Comparison of ENCODE assay signal across 23 mouse cellular contexts in the genomic region with DNA sequence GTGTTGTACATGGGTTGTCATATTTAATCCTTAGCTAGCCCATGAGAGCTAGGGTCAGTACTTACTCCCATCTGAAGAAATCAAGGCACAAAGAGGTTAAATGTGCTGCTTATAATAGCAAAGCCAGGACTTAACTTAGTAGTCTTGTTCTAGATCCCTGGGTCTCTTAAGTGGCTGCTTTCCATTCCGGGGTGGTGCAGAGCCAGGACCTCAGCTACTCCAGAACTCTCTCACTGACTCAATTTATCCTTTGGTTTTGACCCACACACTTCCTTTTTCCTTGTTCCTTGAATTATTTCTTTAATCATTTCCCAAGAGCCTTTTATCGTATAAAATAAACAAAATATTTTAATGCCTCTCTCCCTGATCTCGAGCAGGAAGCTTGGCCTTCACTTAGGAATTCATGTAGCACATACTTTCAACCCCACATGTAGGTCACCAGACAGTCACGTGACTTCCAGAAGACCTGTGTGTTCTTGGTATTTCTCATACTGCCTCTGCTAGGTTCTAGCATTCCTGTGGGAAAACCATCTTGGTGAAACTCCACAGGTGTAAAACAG.
A peak's percentile ranks its signal among the peaks of the same experiment; 100 is the strongest.
DNase-seq lines count a peak whose midpoint lies in the region; ATAC-seq and TF ChIP-seq lines count a peak whose summit lies in the region.
"Had no signal": no experiment of that assay in that cellular context is flagged by ENCODE, and none has a peak within 500 bp of the region (broad histone marks: within the 10 kb centered on the region; RNA-seq: fewer than 3 reads in every experiment).

No protein-coding gene starts in this region.

- no peaks in the 10 kb centered on the region for H3K79me2 ChIP-seq in heart, adult 2 months (replicated peaks; ENCODE audit: control insufficient read depth, insufficient read depth, low read length)

- no peak for TF ChIP-seq CTCF in heart, adult 2 months (IDR thresholded peaks at IDR 0.05)
- TF ChIP-seq CTCF in layer of hippocampus, adult 2 months (conservative IDR thresholded peaks at IDR 0.05) = no peak

- WGBS in heart, adult 2 months = 68% methylated on average over 4 of the region's 4 CpGs
- WGBS in lung, embryonic 16.5 days = 21% methylated on average over 4 of the region's 4 CpGs

- H3K27ac ChIP-seq in heart, adult 2 months = no peak overlapping the region
- H3K27ac ChIP-seq in layer of hippocampus, adult 2 months = 0 out of 2 replicates have a peak overlapping the region, but pooled peaks have one; percentile 2
- peak overlapping the region; percentile 41; the same call in 1 of the 2 replicates for H3K27ac ChIP-seq in lung, embryonic 16.5 days (ENCODE audit: low read length)
- H3K27ac ChIP-seq: embryonic facial prominence, embryonic 10.5 days; embryonic facial prominence, embryonic 13.5 days; forebrain, embryonic 12.5 days; forebrain, embryonic 15.5 days; hindbrain, embryonic 14.5 days had no signal

- no peak overlapping the region for H3K4me2 ChIP-seq in lung, embryonic 16.5 days (ENCODE audit: low read depth, low read length)
- H3K4me2 ChIP-seq: embryonic facial prominence, embryonic 13.5 days; forebrain, embryonic 12.5 days; forebrain, embryonic 15.5 days; heart, embryonic 12.5 days; hindbrain, embryonic 14.5 days had no signal

- peaks cover 4% of the 10 kb centered on the region for H3K36me3 ChIP-seq in heart, adult 2 months (ENCODE audit: control insufficient read depth, insufficient read depth, low read length)
- H3K36me3 ChIP-seq in lung, embryonic 16.5 days (ENCODE audit: control insufficient read depth, insufficient read depth, low read length) = no peaks in the 10 kb centered on the region; the same call in 1 of the 2 replicates
- H3K36me3 ChIP-seq: embryonic facial prominence, embryonic 10.5 days; embryonic facial prominence, embryonic 13.5 days; forebrain, embryonic 12.5 days; forebrain, embryonic 15.5 days; heart, embryonic 12.5 days had no signal

- no peak overlapping the region for H3K9ac ChIP-seq in heart, adult 2 months (ENCODE audit: low read depth, low read length)
- no peak overlapping the region for H3K9ac ChIP-seq in lung, embryonic 16.5 days (ENCODE audit: low read length)
- H3K9ac ChIP-seq: embryonic facial prominence, embryonic 13.5 days; forebrain, embryonic 12.5 days; forebrain, embryonic 15.5 days; heart, embryonic 12.5 days; hindbrain, embryonic 14.5 days had no signal

- DNase-seq in heart, adult 11 months = peak; percentile 62
- no peak for DNase-seq in heart, adult 2 months
- DNase-seq in layer of hippocampus, adult 2 months (ENCODE audit: low spot score in 2 of 2) = no peak
- no peak for DNase-seq in layer of hippocampus, postnatal 25 days (ENCODE audit: extremely low spot score in 1 of 2, low spot score in 1 of 2)
- DNase-seq in lung, postnatal 25 days (ENCODE audit: low spot score) = no peak
- DNase-seq in neural tube, embryonic 10.5 days (ENCODE audit: extremely low spot score, low spot score) = no peak
- DNase-seq: adrenal gland, adult 8-10 months; adrenal gland, postnatal 25 days; cerebellum, adult 11-12 months; cerebellum, adult 8-10 months; cerebellum, postnatal 36 days; embryo, embryonic 11 days; gastrocnemius, postnatal 25 days; heart, postnatal 4 days had no signal

- no peak for TF ChIP-seq POLR2A in heart, adult 2 months (IDR thresholded peaks at IDR 0.05; ENCODE audit: insufficient read depth, low read depth, low read length)

- peak; percentile 67 for ATAC-seq in lung, embryonic 16.5 days (ENCODE audit: low read depth)
- ATAC-seq: activated CD4-positive, CD25-positive, alpha-beta regulatory T cell, adult 4 months; forebrain, embryonic 15.5 days had no signal

- intact Hi-C loops in heart, adult 2 months (cut with DNase I) = no loop called here

- TF ChIP-seq EP300 in heart, adult 2 months (IDR thresholded peaks at IDR 0.05; ENCODE audit: insufficient read depth, low read depth, low read length) = no peak

- no peak overlapping the region for H3K4me3 ChIP-seq in heart, adult 2 months
- no peak overlapping the region for H3K4me3 ChIP-seq in layer of hippocampus, adult 2 months
- no peak overlapping the region for H3K4me3 ChIP-seq in lung, embryonic 16.5 days (ENCODE audit: low read length)
- H3K4me3 ChIP-seq: embryonic facial prominence, embryonic 10.5 days; embryonic facial prominence, embryonic 13.5 days; erythroblast, embryonic 14.5 days; forebrain, embryonic 12.5 days; forebrain, embryonic 15.5 days; heart, embryonic 12.5 days had no signal

- H3K27me3 ChIP-seq in heart, adult 2 months (ENCODE audit: control insufficient read depth, insufficient read depth, low read length) = no peaks in the 10 kb centered on the region
- no peaks in the 10 kb centered on the region for H3K27me3 ChIP-seq in lung, embryonic 16.5 days (ENCODE audit: control insufficient read depth, insufficient read depth, low read depth, low read length)
- H3K27me3 ChIP-seq: embryonic facial prominence, embryonic 13.5 days; forebrain, embryonic 12.5 days; forebrain, embryonic 15.5 days; heart, embryonic 12.5 days had no signal

- no peaks in the 10 kb centered on the region for H3K9me3 ChIP-seq in lung, embryonic 16.5 days (ENCODE audit: control insufficient read depth, low read length)
- H3K9me3 ChIP-seq: embryonic facial prominence, embryonic 10.5 days; embryonic facial prominence, embryonic 13.5 days; forebrain, embryonic 12.5 days; forebrain, embryonic 15.5 days; heart, embryonic 12.5 days had no signal

- H3K4me1 ChIP-seq in heart, adult 2 months (ENCODE audit: control insufficient read depth, insufficient read depth, low read length) = peaks cover 9% of the 10 kb centered on the region
- H3K4me1 ChIP-seq in lung, embryonic 16.5 days (replicated peaks; ENCODE audit: control insufficient read depth, insufficient read depth, low read length) = peaks cover 16% of the 10 kb centered on the region
- H3K4me1 ChIP-seq: embryonic facial prominence, embryonic 10.5 days had no signal
